23 mouse cellular contexts compared by ENCODE assay signal in genomic region chr10:12842543-12842942, GRCm38 (mm10). TPM values are rescaled to one million over a fixed set of nuclear protein-coding genes. Genes with fewer than 3 reads are reported as not detected.
DNase-seq lines count a peak whose midpoint lies in the region; ATAC-seq and TF ChIP-seq lines count a peak whose summit lies in the region.
"Had no signal": no experiment of that assay in that cellular context is flagged by ENCODE, and none has a peak within 500 bp of the region (broad histone marks: within the 10 kb centered on the region; RNA-seq: fewer than 3 reads in every experiment).

No protein-coding gene starts in this region.

- no peak for TF ChIP-seq POLR2A in heart, adult 2 months (IDR thresholded peaks at IDR 0.05; ENCODE audit: insufficient read depth, low read depth, low read length)

- peak; percentile 27; the same call in 1 of the 2 replicates for TF ChIP-seq CTCF in heart, adult 2 months (IDR thresholded peaks at IDR 0.05)
- peak; percentile 11; the same call in 1 of the 2 replicates for TF ChIP-seq CTCF in stomach, postnatal 0 days (IDR thresholded peaks at IDR 0.05; ENCODE audit: low read depth)

- H3K27ac ChIP-seq in heart, adult 2 months = no peak overlapping the region
- peak overlapping the region; percentile 8; the same call in 1 of the 2 replicates for H3K27ac ChIP-seq in macrophage
- no peak overlapping the region for H3K27ac ChIP-seq in stomach, postnatal 0 days (replicated peaks)
- H3K27ac ChIP-seq: embryonic facial prominence, embryonic 15.5 days; forebrain, embryonic 10.5 days; heart, embryonic 13.5 days; kidney, embryonic 15.5 days; liver, embryonic 14.5 days; midbrain, embryonic 10.5 days; neural tube, embryonic 12.5 days had no signal

- 32% methylated on average over 4 of the region's 4 CpGs for WGBS in heart, adult 2 months
- 65% methylated on average over 4 of the region's 4 CpGs for WGBS in macrophage (ENCODE audit: missing documents)
- WGBS in stomach, postnatal 0 days = 73% methylated on average over 4 of the region's 4 CpGs

- no peak overlapping the region for H3K4me3 ChIP-seq in heart, adult 2 months
- H3K4me3 ChIP-seq in macrophage (ENCODE audit: inconsistent target) = no peak overlapping the region
- H3K4me3 ChIP-seq in stomach, postnatal 0 days (ENCODE audit: low read depth, low read length) = no peak overlapping the region
- H3K4me3 ChIP-seq: embryonic facial prominence, embryonic 15.5 days; forebrain, embryonic 10.5 days; heart, embryonic 13.5 days; kidney, embryonic 15.5 days; midbrain, embryonic 10.5 days; neural tube, embryonic 12.5 days had no signal

- no peaks in the 10 kb centered on the region for H3K9me3 ChIP-seq in stomach, postnatal 0 days (ENCODE audit: control insufficient read depth, low read length)
- H3K9me3 ChIP-seq: embryonic facial prominence, embryonic 15.5 days; forebrain, embryonic 10.5 days; heart, embryonic 13.5 days; kidney, embryonic 15.5 days; midbrain, embryonic 10.5 days; neural tube, embryonic 12.5 days had no signal

- no peaks in the 10 kb centered on the region for H3K36me3 ChIP-seq in heart, adult 2 months (ENCODE audit: control insufficient read depth, insufficient read depth, low read length)
- no peaks in the 10 kb centered on the region for H3K36me3 ChIP-seq in macrophage (ENCODE audit: inconsistent target)
- no peaks in the 10 kb centered on the region for H3K36me3 ChIP-seq in stomach, postnatal 0 days (ENCODE audit: control insufficient read depth, insufficient read depth, low read length)
- H3K36me3 ChIP-seq: midbrain, embryonic 10.5 days; neural tube, embryonic 12.5 days had no signal

- ATAC-seq in stomach, postnatal 0 days (ENCODE audit: low FRiP score, low TSS enrichment) = no peak
- ATAC-seq: forebrain, postnatal 0 days; hindbrain, embryonic 16.5 days had no signal

- no peaks in the 10 kb centered on the region for H3K27me3 ChIP-seq in heart, adult 2 months (ENCODE audit: control insufficient read depth, insufficient read depth, low read length)
- H3K27me3 ChIP-seq in stomach, postnatal 0 days (ENCODE audit: control insufficient read depth, insufficient read depth, low read length) = no peaks in the 10 kb centered on the region
- H3K27me3 ChIP-seq: embryonic facial prominence, embryonic 15.5 days; heart, embryonic 13.5 days; kidney, embryonic 15.5 days; neural tube, embryonic 12.5 days had no signal

- intact Hi-C loops in heart, adult 2 months (cut with DNase I) = no loop called here
- intact Hi-C loops in heart, postnatal 36 days (cut with DNase I) = no loop called here

- peaks cover 12% of the 10 kb centered on the region for H3K4me1 ChIP-seq in heart, adult 2 months (ENCODE audit: control insufficient read depth, insufficient read depth, low read length)
- no peaks in the 10 kb centered on the region for H3K4me1 ChIP-seq in stomach, postnatal 0 days (replicated peaks; ENCODE audit: control insufficient read depth, insufficient read depth)
- H3K4me1 ChIP-seq: embryonic facial prominence, embryonic 15.5 days; neural tube, embryonic 12.5 days had no signal

- no peak for TF ChIP-seq EP300 in heart, adult 2 months (IDR thresholded peaks at IDR 0.05; ENCODE audit: insufficient read depth, low read depth, low read length)
- TF ChIP-seq EP300 in stomach, postnatal 0 days (optimal IDR thresholded peaks at IDR 0.05) = no peak

- no peak overlapping the region for H3K9ac ChIP-seq in heart, adult 2 months (ENCODE audit: low read depth, low read length)
- H3K9ac ChIP-seq in stomach, postnatal 0 days (ENCODE audit: low read length) = no peak overlapping the region
- H3K9ac ChIP-seq: embryonic facial prominence, embryonic 15.5 days; forebrain, postnatal 0 days; heart, embryonic 13.5 days; kidney, embryonic 15.5 days; liver, embryonic 14.5 days; neural tube, embryonic 12.5 days had no signal

- no peak for DNase-seq in heart, adult 2 months
- DNase-seq in heart, postnatal 36 days = no peak
- peak; percentile 53 for DNase-seq in thymus, postnatal 0 days (ENCODE audit: low spot score)
- no peak for DNase-seq in thymus, postnatal 4 days
- no peak for DNase-seq in stomach, postnatal 0 days (ENCODE audit: low spot score)
- DNase-seq in gastrocnemius, postnatal 10 days = no peak
- DNase-seq in kidney, adult 9 months = no peak
- DNase-seq: adrenal gland, adult 8-10 months; cerebellum, postnatal 14 days; embryo, embryonic 11 days; forebrain, postnatal 0 days; heart, postnatal 4 days; kidney, postnatal 4 days; layer of hippocampus, adult 9-11 months had no signal

- H3K79me2 ChIP-seq in heart, adult 2 months (replicated peaks; ENCODE audit: control insufficient read depth, insufficient read depth, low read length) = peaks cover 4% of the 10 kb centered on the region
- H3K79me2 ChIP-seq in macrophage (ENCODE audit: inconsistent target) = no peaks in the 10 kb centered on the region; the same call in 1 of the 2 replicates

- no peak overlapping the region for H3K4me2 ChIP-seq in stomach, postnatal 0 days (replicated peaks; ENCODE audit: low read depth)
- H3K4me2 ChIP-seq: embryonic facial prominence, embryonic 15.5 days; heart, embryonic 13.5 days; kidney, embryonic 15.5 days; neural tube, embryonic 12.5 days had no signal

RNA-seq across cellular contexts. Expression of gene Utrn, which starts 26.6 kb away (rescaled TPM):
- 10 to 100 TPM; 61.8 to 68.1 TPM for total RNA-seq in heart, adult 2 months (2021)
- polyA plus RNA-seq in heart, adult 2 months (2012; rRNA removed) = 18.8 and 33.4 TPM in 2 replicates
- total RNA-seq in heart, postnatal 36 days (2021) = 10 to 100 TPM; 65.5 to 73.0 TPM
- 54.3 and 84.8 TPM in 2 replicates for polyA plus RNA-seq in thymus, postnatal 0 days (2015; fragmentation: Nextera tagmentation; extraction: Ambion mirVana)
- 100 to 1,000 TPM; 109 to 321 (median 191) TPM for total RNA-seq in macrophage (2018; cell fraction: chromatin; rRNA removed)
- 10 to 100 TPM in 24 of 26 experiments, 1 to 10 TPM in 2; 9.2 to 22.3 (median 17.3) TPM for total RNA-seq in macrophage (2018; cell fraction: cytosol; rRNA removed)
- total RNA-seq in macrophage (2018; cell fraction: nucleus; rRNA removed) = 100 to 1,000 TPM in 7 of 26 experiments, 10 to 100 TPM in 19; 46.6 to 154 (median 72.0) TPM
- polyA plus RNA-seq in macrophage (2018) = 8.4 to 11.5 TPM (median 9.5 TPM) in 3 replicates
- 33.8 and 40.4 TPM in 2 replicates for polyA plus RNA-seq in stomach, postnatal 0 days (2015; fragmentation: Nextera tagmentation; extraction: Ambion mirVana)
- 10 to 100 TPM; 60.0 to 71.8 TPM for total RNA-seq in gastrocnemius, postnatal 10 days (2021)
